Mouse (Mus musculus) embryonic fibroblast, embryonic 13.5 days (primary cell): ENCODE measurements at regions not wholly inside any gene's neighbourhood (a gene's known extent, or its start where the extent isn't known, plus 50 kb on each side); places are given as distances from the start of the nearest gene placed in this dataset.

Experiments
- CTCF ChIP-seq: IDR thresholded peaks from 2 replicates; pipeline ENCODE4 v1.5.1; 2011; ENCODE audit warnings: mild to moderate bottlenecking, control low read depth, low read length, moderate library complexity, borderline replicate concordance; ENCODE audit not compliant: insufficient read depth
- POLR2A ChIP-seq: IDR thresholded peaks from 2 replicates; pipeline ENCODE4 v1.6.1; 2011; ENCODE audit warnings: low read depth, mild to moderate bottlenecking, control low read depth, low read length, moderate library complexity

GRCm38 (mm10) chr4:97281126-97281779, 98.3 kb upstream of the Gm10192 start:
- no peak for TF ChIP-seq CTCF
- TF ChIP-seq POLR2A: no peak
